Mouse (Mus musculus) spleen, adult 2 months (tissue): Measurements from ENCODE around the gene Pik3c2b. TPM values are rescaled to one million over a fixed set of nuclear protein-coding genes. Genes with fewer than 3 reads are reported as not detected.
A peak's percentile ranks its signal among the peaks of the same experiment; 100 is the strongest.

Experiments used
- DNase-seq, 2 experiments: peaks; one replicate each; pipeline versions ENCODE4 v3.0.0 to v3.0.0-alpha.2; 2012 to 2021; ENCODE audit warnings: low spot score in 2 of 2, low read depth in 1 of 2
- H3K27ac ChIP-seq: fragments of 200-500 bp; 2 replicates; pipeline ENCODE4 v1.5.1; 2012; ENCODE audit warnings: low read length, inconsistent platforms; ENCODE audit not compliant: insufficient read depth
- H3K27me3 ChIP-seq: fragments of 200-500 bp; 2 replicates; pipeline ENCODE4 v1.6.1; 2012; ENCODE audit warnings: mild to moderate bottlenecking, moderate library complexity, low read length, inconsistent platforms; ENCODE audit not compliant: control insufficient read depth, insufficient read depth
- H3K36me3 ChIP-seq: fragments of 200-500 bp; 2 replicates; pipeline ENCODE4 v1.6.1; 2012; ENCODE audit warnings: mild to moderate bottlenecking, low read length, inconsistent platforms; ENCODE audit not compliant: control insufficient read depth, insufficient read depth
- H3K4me1 ChIP-seq: fragments of 200-500 bp; 2 replicates; pipeline ENCODE4 v1.6.1; 2011; ENCODE audit warnings: inconsistent platforms; ENCODE audit not compliant: control insufficient read depth, insufficient read depth, insufficient read length
- H3K4me3 ChIP-seq: fragments of 200-500 bp; 2 replicates; pipeline ENCODE4 v1.5.1; 2011; ENCODE audit warnings: mild to moderate bottlenecking, inconsistent platforms; ENCODE audit not compliant: insufficient read depth, insufficient read length; ENCODE audit errors: extremely low read depth
- CTCF ChIP-seq: fragments of 200-500 bp; IDR thresholded peaks from 2 replicates; pipeline ENCODE4 v1.5.1; 2011; ENCODE audit warnings: mild to moderate bottlenecking, inconsistent platforms; ENCODE audit not compliant: insufficient read depth, insufficient read length, insufficient replicate concordance; ENCODE audit errors: extremely low read depth
- POLR2A ChIP-seq: fragments of 200-500 bp; IDR thresholded peaks from 2 replicates; pipeline ENCODE4 v1.6.1; 2011; ENCODE audit warnings: low read depth, low read length, inconsistent platforms
- WGBS: fragments of 180-500 bp; shearing (Covaris S2); methylation state at CpG from one replicate; pipeline ENCODE4 v1.1.7; 2018; 5-methylcytosine and 5-hydroxymethylcytosine counted together
- polyA plus RNA-seq: library from polyadenylated mRNA; depleted of rRNA; stranded (reverse); fragments of >200 nt; gene quantifications from 2 replicates; pipeline ENCODE4 v1.2.3, GENCODE M21; 2012; rRNA removed

Pik3c2b gene
- polyA plus RNA-seq, 1 experiment = 22.2 TPM

DNA sequence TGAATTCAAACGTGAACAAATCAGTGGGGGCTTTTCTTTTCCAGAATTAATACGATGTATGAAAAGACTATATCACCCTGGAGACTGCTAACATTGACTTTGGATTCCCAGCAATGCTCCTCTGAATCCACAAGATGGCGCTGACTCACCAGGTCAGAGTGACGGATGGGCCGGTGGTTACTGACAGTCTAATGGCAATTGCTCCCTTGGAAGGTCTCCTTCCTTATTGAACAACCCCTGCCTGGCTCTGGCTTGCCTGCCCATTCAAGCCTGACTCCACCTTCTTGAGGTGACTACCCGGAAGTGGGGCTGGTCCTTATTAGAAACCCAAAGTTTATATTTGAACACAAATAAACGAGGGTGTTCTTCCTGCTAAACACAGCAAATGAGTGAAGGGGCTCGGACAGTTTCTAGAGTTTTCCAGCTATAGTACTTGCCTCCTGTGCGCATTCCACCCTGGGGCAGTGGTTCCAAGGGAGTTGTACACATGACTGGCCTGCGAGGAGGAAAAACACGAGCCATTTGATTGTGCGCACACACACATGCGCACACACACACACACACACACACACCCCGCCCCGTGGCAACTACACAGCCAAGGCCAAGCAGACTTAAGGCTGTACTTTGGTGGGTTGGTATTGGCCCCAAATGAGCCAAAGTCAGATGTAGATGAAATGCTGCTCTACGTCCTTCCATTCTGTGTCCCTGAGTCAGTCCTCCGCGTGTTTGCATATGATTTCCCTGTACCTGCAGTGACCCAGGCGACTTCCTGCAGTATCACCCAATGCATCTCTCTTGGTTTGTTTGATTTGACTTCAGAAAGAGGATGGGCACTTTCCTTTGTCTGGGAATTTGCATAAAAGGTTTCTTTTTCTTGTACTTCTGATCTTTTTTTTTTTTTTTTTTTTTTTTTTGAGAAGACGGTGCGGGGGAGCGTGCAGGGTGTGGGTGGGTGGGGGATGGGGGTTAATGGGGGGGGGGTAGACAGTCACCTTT, 100.8 kb downstream of the Pik3c2b start:
- peak in 1 of 2 experiments; percentile 51 for DNase-seq
- peaks cover 4% of the 10 kb centered on the region; the same call in 1 of the 2 replicates for H3K4me1 ChIP-seq
- H3K36me3 ChIP-seq = 0 out of 2 replicates have a peak, but pooled peaks cover 2% of the 10 kb centered on the region
- 55% methylated on average over 22 of the region's 22 CpGs for WGBS
- no peak overlapping the region for H3K4me3 ChIP-seq
- no peaks in the 10 kb centered on the region for H3K27me3 ChIP-seq
- peak; percentile 86; the same call in 1 of the 2 replicates for TF ChIP-seq CTCF
- TF ChIP-seq POLR2A = no peak
- H3K27ac ChIP-seq = no peak overlapping the region

GRCm38 (mm10) chr1:133147324-133147723, 101.9 kb downstream of the Pik3c2b start:
- no peak for TF ChIP-seq CTCF
- no peak for TF ChIP-seq POLR2A
- Histone ChIP-seq H3K36me3 (no peaks in the 10 kb centered on the region), H3K4me3 (no peak overlapping the region), H3K4me1 (peaks cover 4% of the 10 kb centered on the region; the same call in 1 of the 2 replicates), H3K27me3 (no peaks in the 10 kb centered on the region), H3K27ac (no peak overlapping the region)
- 86% methylated on average over 5 of the region's 5 CpGs for WGBS
- DNase-seq = no peak

DNA sequence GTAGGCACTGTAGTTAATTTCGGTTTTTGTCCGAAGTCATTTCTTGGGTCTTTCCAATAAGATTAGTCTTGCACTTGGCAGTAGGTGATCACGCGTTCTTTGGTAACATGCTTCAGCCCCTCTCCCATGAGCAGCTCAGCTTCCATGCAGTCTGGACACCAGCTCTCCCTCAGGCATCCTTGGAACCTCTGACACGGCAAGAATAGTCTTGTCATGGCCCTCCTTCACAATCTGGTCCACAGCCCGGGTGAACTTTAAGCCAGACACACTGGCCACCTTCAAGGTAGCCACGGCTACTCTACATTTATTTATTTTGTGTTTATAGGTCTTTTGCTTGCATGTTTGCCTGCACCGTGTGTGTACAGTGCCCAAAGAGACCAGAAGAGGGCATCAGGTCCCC, 102.7 kb downstream of the Pik3c2b start:
- peaks cover 4% of the 10 kb centered on the region; the same call in 1 of the 2 replicates for H3K4me1 ChIP-seq
- H3K27ac ChIP-seq = no peak overlapping the region
- H3K27me3 ChIP-seq = no peaks in the 10 kb centered on the region
- no peak for TF ChIP-seq POLR2A
- no peak for TF ChIP-seq CTCF
- WGBS = 93% methylated on average over 8 of the region's 8 CpGs
- H3K4me3 ChIP-seq = no peak overlapping the region
- DNase-seq = no peak
- no peaks in the 10 kb centered on the region for H3K36me3 ChIP-seq

GRCm38 (mm10) chr1:133150556-133150955, 105.1 kb downstream of the Pik3c2b start:
- Histone ChIP-seq H3K36me3 (no peaks in the 10 kb centered on the region), H3K4me3 (no peak overlapping the region), H3K4me1 (peaks cover 4% of the 10 kb centered on the region; the same call in 1 of the 2 replicates), H3K27me3 (no peaks in the 10 kb centered on the region), H3K27ac (no peak overlapping the region)
- DNase-seq = no peak
- 100% methylated on average over 2 of the region's 2 CpGs for WGBS
- TF ChIP-seq CTCF = no peak
- no peak for TF ChIP-seq POLR2A

DNA sequence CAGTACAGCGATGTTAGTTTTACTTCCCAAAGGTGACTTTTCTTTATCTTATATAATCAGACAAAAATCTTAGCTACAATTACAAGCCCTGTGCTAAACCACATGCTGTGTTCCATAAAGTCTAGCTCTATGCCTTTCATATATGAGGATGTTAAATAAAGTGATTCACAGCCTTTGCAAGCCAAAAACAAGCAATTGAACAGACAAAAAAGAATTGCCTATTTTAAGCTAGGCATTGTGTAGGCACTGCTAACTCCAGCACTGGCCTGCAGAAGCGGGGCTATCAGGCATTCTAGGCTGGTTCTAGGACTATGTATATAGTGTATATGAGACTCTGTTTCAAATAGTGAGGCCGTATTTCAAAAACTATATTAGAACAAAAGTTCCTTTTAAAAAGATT, 106.7 kb downstream of the Pik3c2b start:
- WGBS = 97% methylated on average over 3 of the region's 3 CpGs
- no peak for DNase-seq
- Histone ChIP-seq H3K4me1 (no peaks in the 10 kb centered on the region), H3K27ac (no peak overlapping the region), H3K27me3 (no peaks in the 10 kb centered on the region), H3K4me3 (no peak overlapping the region), H3K36me3 (no peaks in the 10 kb centered on the region)
- no peak for TF ChIP-seq CTCF
- TF ChIP-seq POLR2A = no peak

DNA sequence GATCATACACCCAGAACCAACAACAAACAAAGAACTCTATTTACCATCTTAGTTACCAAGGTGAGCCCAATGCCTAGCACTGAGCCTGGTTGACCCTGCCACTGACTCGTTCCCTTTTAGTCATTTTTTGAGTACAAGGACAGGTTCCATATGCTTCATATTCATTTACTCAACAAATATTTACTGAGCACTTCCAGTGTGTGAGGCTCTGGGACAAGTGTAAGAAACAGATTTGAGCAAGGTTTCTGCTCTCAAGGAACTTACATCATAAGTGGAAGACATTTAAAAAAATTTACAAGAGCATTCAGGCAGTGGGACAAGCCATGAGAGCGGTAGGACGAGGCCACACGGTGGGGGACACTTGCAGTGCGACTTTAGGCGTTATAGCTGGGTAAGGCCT, 109.8 kb downstream of the Pik3c2b start:
- H3K36me3 ChIP-seq = no peaks in the 10 kb centered on the region
- no peak overlapping the region for H3K4me3 ChIP-seq
- DNase-seq = no peak
- H3K27me3 ChIP-seq = no peaks in the 10 kb centered on the region
- no peak overlapping the region for H3K27ac ChIP-seq
- 90% methylated on average over 6 of the region's 6 CpGs for WGBS
- H3K4me1 ChIP-seq = peaks cover 3% of the 10 kb centered on the region; the same call in 1 of the 2 replicates
- TF ChIP-seq POLR2A (no peak), CTCF (no peak)

Other genes starting within 250 kb of the Pik3c2b start
- 0.31 and 0.41 TPM in 2 replicates for gene Lrrn2, start 165.4 kb upstream of the Pik3c2b start, polyA plus RNA-seq
- 34.0 and 39.3 TPM in 2 replicates for gene Mdm4, start 15.1 kb upstream of the Pik3c2b start, polyA plus RNA-seq
- 19.7 and 26.6 TPM in 2 replicates for gene Ppp1r15b, start 85.5 kb downstream of the Pik3c2b start, polyA plus RNA-seq
- 26.0 and 31.1 TPM in 2 replicates for gene Plekha6, start 118.5 kb downstream of the Pik3c2b start, polyA plus RNA-seq